Mouse (Mus musculus): Measurements from ENCODE around the gene AI467606. TPM values are rescaled to one million over a fixed set of nuclear protein-coding genes. Genes with fewer than 3 reads are reported as not detected.

Gene AI467606
- 5.6 and 7.1 TPM in 2 replicates for polyA plus RNA-seq (2012; rRNA removed)
- polyA plus RNA-seq (2014; fragmentation: Nextera tagmentation; extraction: Ambion mirVana) = 4.9 and 5.3 TPM in 2 replicates

- 60% methylated on average over 16 of the region's 16 CpGs for WGBS
- Histone ChIP-seq H3K4me3 (replicated peaks; ENCODE audit: low read length) (peak within 1 kb of the TSS; percentile 15), H3K4me1 (ENCODE audit: control insufficient read depth, insufficient read depth, low read length) (no peaks in the 10 kb centered on the region), H3K9me3 (ENCODE audit: control insufficient read depth, low read length) (no peaks in the 10 kb centered on the region), H3K36me3 (ENCODE audit: control insufficient read depth, insufficient read depth, low read length) (no peaks in the 10 kb centered on the region), H3K9ac (ENCODE audit: low read depth, low read length, severe bottlenecking) (no peak within 1 kb of the TSS), H3K4me2 (replicated peaks; ENCODE audit: low read depth, low read length, severe bottlenecking) (peak within 1 kb of the TSS; percentile 29), H3K27ac (replicated peaks; ENCODE audit: low read depth, low read length) (no peak within 1 kb of the TSS), H3K27me3 (ENCODE audit: control insufficient read depth, insufficient read depth, low read length) (no peaks in the 10 kb centered on the region)
- TF ChIP-seq POLR2A (IDR thresholded peaks at IDR 0.05; ENCODE audit: borderline replicate concordance, extremely low read depth, insufficient read depth, insufficient read length) = no peak
- DNase-seq (ENCODE audit: low spot score) (peak; percentile 40), ATAC-seq (ENCODE audit: low FRiP score, low read depth) (peak; percentile 44; the same call in 1 of the 2 replicates)
Observed at GRCm38 (mm10) chr7:127091114-127091896, at the start of gene AI467606. TSS of gene AI467606 (plus strand) at chr7:127091359.

- Histone ChIP-seq H3K4me2 (replicated peaks; ENCODE audit: low read depth, low read length, severe bottlenecking) (peak within 1 kb of the TSS; percentile 82), H3K9ac (ENCODE audit: low read depth, low read length, severe bottlenecking) (peak within 1 kb of the TSS; percentile 71), H3K27me3 (ENCODE audit: control insufficient read depth, insufficient read depth, low read length) (no peaks in the 10 kb centered on the region), H3K4me1 (ENCODE audit: control insufficient read depth, insufficient read depth, low read length) (peaks cover 4% of the 10 kb centered on the region; the same call in 1 of the 2 replicates), H3K4me3 (replicated peaks; ENCODE audit: low read length) (peak within 1 kb of the TSS; percentile 84), H3K27ac (replicated peaks; ENCODE audit: low read depth, low read length) (peak within 1 kb of the TSS; percentile 72), H3K36me3 (ENCODE audit: control insufficient read depth, insufficient read depth, low read length) (no peaks in the 10 kb centered on the region), H3K9me3 (ENCODE audit: control insufficient read depth, low read length) (no peaks in the 10 kb centered on the region)
- DNase-seq (ENCODE audit: low spot score) (peak; percentile 86), ATAC-seq (ENCODE audit: low FRiP score, low read depth) (peak; percentile 88)
- TF ChIP-seq POLR2A (IDR thresholded peaks at IDR 0.05; ENCODE audit: borderline replicate concordance, extremely low read depth, insufficient read depth, insufficient read length) = no peak
- 1% methylated on average over 52 of the region's 53 CpGs for WGBS
Observed at GRCm38 (mm10) chr7:127041851-127042672, 49.1 kb upstream of the AI467606 start, which contains the start of gene Kif22. TSS of gene Kif22 (minus strand) at chr7:127042471.

DNA sequence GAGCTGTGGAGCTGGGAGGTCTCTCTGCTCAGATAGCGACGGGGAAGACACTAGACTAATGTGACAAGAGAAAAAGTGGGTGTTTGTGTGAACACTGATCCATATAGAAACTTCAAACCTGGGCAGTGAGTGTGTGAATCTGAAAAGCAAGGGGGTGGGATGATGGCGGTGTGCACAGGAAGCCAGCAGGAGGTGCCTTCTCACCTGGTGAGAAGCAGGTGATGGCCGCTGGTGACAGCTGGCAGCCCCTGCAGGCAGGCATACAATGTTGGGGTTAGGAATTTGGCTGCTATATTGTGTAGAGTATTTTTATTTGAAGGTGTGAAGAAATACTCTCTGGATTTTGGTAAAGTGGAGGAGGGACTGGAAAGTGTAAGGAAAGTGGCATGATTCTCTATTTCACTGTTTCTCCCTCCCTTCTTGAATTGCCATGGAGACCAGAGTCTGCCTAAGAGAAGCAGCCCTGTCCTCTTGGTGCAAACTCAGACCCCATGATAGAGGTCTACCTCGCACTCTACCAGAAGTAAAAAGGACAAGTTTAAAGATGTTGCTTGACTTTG lies 36.1 kb upstream of the AI467606 start:
- ATAC-seq (ENCODE audit: low FRiP score, low read depth) (no peak), DNase-seq (ENCODE audit: low spot score) (no peak)
- Histone ChIP-seq H3K4me1 (ENCODE audit: control insufficient read depth, insufficient read depth, low read length) (no peaks in the 10 kb centered on the region), H3K9me3 (ENCODE audit: control insufficient read depth, low read length) (no peaks in the 10 kb centered on the region), H3K4me2 (replicated peaks; ENCODE audit: low read depth, low read length, severe bottlenecking) (no peak overlapping the region), H3K27ac (replicated peaks; ENCODE audit: low read depth, low read length) (no peak overlapping the region), H3K9ac (ENCODE audit: low read depth, low read length, severe bottlenecking) (no peak overlapping the region), H3K36me3 (ENCODE audit: control insufficient read depth, insufficient read depth, low read length) (no peaks in the 10 kb centered on the region), H3K27me3 (ENCODE audit: control insufficient read depth, insufficient read depth, low read length) (no peaks in the 10 kb centered on the region), H3K4me3 (replicated peaks; ENCODE audit: low read length) (no peak overlapping the region)
- TF ChIP-seq POLR2A (IDR thresholded peaks at IDR 0.05; ENCODE audit: borderline replicate concordance, extremely low read depth, insufficient read depth, insufficient read length) = no peak
- WGBS = 61% methylated on average over 5 of the region's 5 CpGs

- Histone ChIP-seq H3K27me3 (ENCODE audit: control insufficient read depth, insufficient read depth, low read length) (no peaks in the 10 kb centered on the region), H3K4me1 (ENCODE audit: control insufficient read depth, insufficient read depth, low read length) (no peaks in the 10 kb centered on the region), H3K4me3 (replicated peaks; ENCODE audit: low read length) (no peak overlapping the region), H3K36me3 (ENCODE audit: control insufficient read depth, insufficient read depth, low read length) (no peaks in the 10 kb centered on the region), H3K9me3 (ENCODE audit: control insufficient read depth, low read length) (no peaks in the 10 kb centered on the region), H3K9ac (ENCODE audit: low read depth, low read length, severe bottlenecking) (no peak overlapping the region), H3K4me2 (replicated peaks; ENCODE audit: low read depth, low read length, severe bottlenecking) (no peak overlapping the region), H3K27ac (replicated peaks; ENCODE audit: low read depth, low read length) (no peak overlapping the region)
- DNase-seq (ENCODE audit: low spot score) = no peak
- ATAC-seq (ENCODE audit: low FRiP score, low read depth) = no peak
- 90% methylated on average over 6 of the region's 6 CpGs for WGBS
- no peak for TF ChIP-seq POLR2A (IDR thresholded peaks at IDR 0.05; ENCODE audit: borderline replicate concordance, extremely low read depth, insufficient read depth, insufficient read length)
Observed at GRCm38 (mm10) chr7:127065538-127065937, 25.6 kb upstream of the AI467606 start.

DNA sequence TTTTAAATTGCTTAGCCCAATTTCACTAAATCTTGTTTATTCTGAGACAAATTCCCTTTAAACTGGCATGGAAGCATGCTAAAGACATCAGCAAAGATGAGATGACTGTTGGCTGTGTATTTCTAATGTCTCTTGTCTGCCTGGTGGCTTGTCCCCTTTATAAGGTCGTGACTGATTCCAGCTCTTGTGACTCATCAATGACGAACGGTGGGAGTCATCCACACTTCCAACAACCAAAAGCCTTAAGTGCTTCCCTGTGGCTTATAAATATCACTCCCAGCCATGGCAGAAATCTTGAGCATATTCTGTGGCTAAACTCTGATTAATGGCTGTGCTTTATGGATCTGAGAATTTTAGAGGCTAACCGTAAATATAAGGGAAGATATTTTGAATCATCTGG lies 24.8 kb upstream of the AI467606 start:
- ATAC-seq (ENCODE audit: low FRiP score, low read depth) (no peak), DNase-seq (ENCODE audit: low spot score) (no peak)
- H3K27me3 ChIP-seq (ENCODE audit: control insufficient read depth, insufficient read depth, low read length) = no peaks in the 10 kb centered on the region
- H3K9me3 ChIP-seq (ENCODE audit: control insufficient read depth, low read length) = no peaks in the 10 kb centered on the region
- no peak overlapping the region for H3K4me2 ChIP-seq (replicated peaks; ENCODE audit: low read depth, low read length, severe bottlenecking)
- H3K4me1 ChIP-seq (ENCODE audit: control insufficient read depth, insufficient read depth, low read length) = no peaks in the 10 kb centered on the region
- no peak for TF ChIP-seq POLR2A (IDR thresholded peaks at IDR 0.05; ENCODE audit: borderline replicate concordance, extremely low read depth, insufficient read depth, insufficient read length)
- no peak overlapping the region for H3K27ac ChIP-seq (replicated peaks; ENCODE audit: low read depth, low read length)
- H3K4me3 ChIP-seq (replicated peaks; ENCODE audit: low read length) = no peak overlapping the region
- 76% methylated on average over 4 of the region's 4 CpGs for WGBS
- H3K9ac ChIP-seq (ENCODE audit: low read depth, low read length, severe bottlenecking) = no peak overlapping the region
- no peaks in the 10 kb centered on the region for H3K36me3 ChIP-seq (ENCODE audit: control insufficient read depth, insufficient read depth, low read length)

Data from limb, embryonic 14.5 days (tissue).